Mouse (Mus musculus) liver, adult 2 months (tissue): Measurements from ENCODE around the gene Glt8d1. TPM values are rescaled to one million over a fixed set of nuclear protein-coding genes. Genes with fewer than 3 reads are reported as not detected.

Experiments used
- DNase-seq: peaks from one replicate; pipeline ENCODE4 v3.0.0-alpha.2; 2011; ENCODE audit warnings: low read depth, low spot score; ENCODE audit errors: extremely low read depth
- H3K27ac ChIP-seq: fragments of 200-500 bp; replicated peaks from 2 replicates; pipeline ENCODE4 v1.5.1; 2012; ENCODE audit warnings: low read depth, mild to moderate bottlenecking, control low read depth, inconsistent platforms, low read length; ENCODE audit not compliant: insufficient read depth
- H3K27me3 ChIP-seq: fragments of 200-500 bp; 2 replicates; pipeline ENCODE4 v1.6.1; 2012; ENCODE audit warnings: mild to moderate bottlenecking, moderate library complexity, low read length, inconsistent platforms; ENCODE audit not compliant: control insufficient read depth, insufficient read depth
- H3K36me3 ChIP-seq: fragments of 200-500 bp; 2 replicates; pipeline ENCODE4 v1.6.1; 2012; ENCODE audit warnings: low read length, inconsistent platforms; ENCODE audit not compliant: control insufficient read depth, insufficient read depth
- H3K4me1 ChIP-seq: fragments of 200-500 bp; 2 replicates; pipeline ENCODE4 v1.6.1; 2011; ENCODE audit warnings: low read length; ENCODE audit not compliant: control insufficient read depth, insufficient read depth
- H3K4me3 ChIP-seq: fragments of 200-500 bp; 2 replicates; pipeline ENCODE4 v1.5.1; 2011; ENCODE audit warnings: low read depth, mild to moderate bottlenecking, control low read depth, low read length, moderate library complexity; ENCODE audit not compliant: insufficient read depth
- H3K79me2 ChIP-seq: fragments of 200-500 bp; 2 replicates; pipeline ENCODE4 v1.6.1; 2012; ENCODE audit warnings: inconsistent platforms, mild to moderate bottlenecking, low read length, moderate library complexity; ENCODE audit not compliant: control insufficient read depth, insufficient read depth
- H3K9ac ChIP-seq: fragments of 200-500 bp; 2 replicates; pipeline ENCODE4 v1.6.1; 2012; ENCODE audit warnings: low read depth, mild to moderate bottlenecking, control low read depth, inconsistent platforms, low read length
- CTCF ChIP-seq: fragments of 200-500 bp; IDR thresholded peaks from 2 replicates; pipeline ENCODE4 v1.5.1; 2011; ENCODE audit warnings: low read depth, low read length, control low read depth
- POLR2A ChIP-seq: fragments of 200-500 bp; IDR thresholded peaks from 2 replicates; pipeline ENCODE4 v1.6.1; 2011; ENCODE audit warnings: low read length, control low read depth; ENCODE audit not compliant: insufficient read depth; ENCODE audit errors: extremely low read depth
- WGBS: fragments of 180-500 bp; shearing (Covaris S2); methylation state at CpG from one replicate; pipeline ENCODE4 v1.1.7; 2018; 5-methylcytosine and 5-hydroxymethylcytosine counted together
- polyA plus RNA-seq: library from polyadenylated mRNA; depleted of rRNA; stranded (reverse); fragments of >200 nt; gene quantifications from 2 replicates; pipeline ENCODE4 v1.2.3, GENCODE M21; 2012
- total RNA-seq: library from RNA; depleted of rRNA; stranded (reverse); fragments of >200 nt; gene quantifications from 2 replicates; pipeline ENCODE4 v1.2.3, GENCODE M21; 2014

Gene Glt8d1
- total and polyA plus RNA-seq, 2 experiments: 5.4 to 8.8 TPM

GRCm38 (mm10) chr14:31013928-31014327 lies 12.7 kb downstream of the Glt8d1 start:
- TF ChIP-seq CTCF (no peak), POLR2A (no peak)
- Histone ChIP-seq H3K36me3 (peaks cover 73% of the 10 kb centered on the region), H3K4me1 (peaks cover 2% of the 10 kb centered on the region), H3K4me3 (no peak overlapping the region), H3K9ac (no peak overlapping the region), H3K27me3 (no peaks in the 10 kb centered on the region), H3K27ac (no peak overlapping the region), H3K79me2 (no peaks in the 10 kb centered on the region)
- no peak for DNase-seq
- WGBS: 95% methylated on average over 2 of the region's 2 CpGs

GRCm38 (mm10) chr14:31016063-31016462 lies 14.9 kb downstream of the Glt8d1 start:
- TF ChIP-seq POLR2A (no peak), CTCF (no peak)
- H3K4me3 ChIP-seq: no peak overlapping the region
- no peak overlapping the region for H3K27ac ChIP-seq
- H3K36me3 ChIP-seq: peaks cover 60% of the 10 kb centered on the region
- no peak overlapping the region for H3K9ac ChIP-seq
- peaks cover 6% of the 10 kb centered on the region; the same call in 1 of the 2 replicates for H3K79me2 ChIP-seq
- DNase-seq: no peak
- peaks cover 6% of the 10 kb centered on the region for H3K4me1 ChIP-seq
- WGBS: 76% methylated on average over 1 of the region's 1 CpGs
- no peaks in the 10 kb centered on the region for H3K27me3 ChIP-seq

DNA sequence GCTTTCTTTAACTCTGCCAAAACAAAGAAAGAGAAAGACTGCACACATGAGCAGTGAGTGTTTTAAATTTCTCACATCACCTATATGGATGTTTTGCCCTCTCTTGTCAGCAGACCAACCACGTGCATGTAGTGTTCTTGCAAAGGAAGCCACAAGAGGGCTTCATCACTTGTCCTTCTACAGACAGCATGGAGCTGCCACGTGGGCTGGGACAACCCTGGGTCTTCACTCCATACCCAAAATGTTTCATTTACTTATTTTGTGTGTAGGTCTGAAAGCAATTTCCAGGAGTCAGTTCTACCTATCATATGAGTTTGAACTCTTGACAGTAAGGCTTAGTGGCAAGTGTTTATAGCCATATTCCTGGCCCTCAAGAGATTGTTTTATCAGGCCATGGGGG lies 16.7 kb downstream of the Glt8d1 start:
- H3K27ac ChIP-seq: 0 out of 2 replicates have a peak overlapping the region, but pooled peaks have one; percentile 77
- peak; percentile 22; the same call in 1 of the 2 replicates for TF ChIP-seq CTCF
- no peak for TF ChIP-seq POLR2A
- H3K27me3 ChIP-seq: no peaks in the 10 kb centered on the region
- peak overlapping the region; percentile 69; the same call in 1 of the 2 replicates for H3K4me3 ChIP-seq
- peak; percentile 35 for DNase-seq
- peaks cover 45% of the 10 kb centered on the region for H3K36me3 ChIP-seq
- 0% methylated on average over 2 of the region's 2 CpGs for WGBS
- peaks cover 9% of the 10 kb centered on the region for H3K4me1 ChIP-seq
- peak overlapping the region; percentile 71 for H3K9ac ChIP-seq
- peaks cover 6% of the 10 kb centered on the region; the same call in 1 of the 2 replicates for H3K79me2 ChIP-seq

DNA sequence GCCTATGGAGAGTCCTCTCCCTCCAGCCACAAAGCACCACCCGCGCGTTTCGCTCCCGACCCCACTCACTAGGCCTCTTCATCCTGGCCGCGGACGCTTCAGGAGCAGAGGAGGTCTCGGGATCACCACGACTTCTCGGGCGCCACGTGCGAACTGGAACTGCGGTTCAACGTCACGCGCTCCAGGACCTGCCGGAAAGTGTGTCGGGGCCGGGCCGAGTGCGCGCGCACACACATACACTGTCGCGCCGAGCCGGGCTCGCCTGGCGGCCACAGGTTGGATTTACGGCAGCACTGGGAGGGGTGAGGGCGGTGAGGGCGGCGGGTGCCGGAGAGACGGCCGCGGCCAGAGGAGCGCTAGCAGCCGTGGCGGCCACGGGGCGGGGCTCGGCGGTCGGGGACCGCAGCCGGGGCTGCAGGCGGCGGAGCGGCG lies 17.7 kb downstream of the Glt8d1 start, which contains the start of the genes Pbrm1 and Gnl3:
Pbrm1 (plus strand) TSS at position 279 of the 432 bp plus-strand sequence.
Gnl3 (minus strand) TSS at position 293 of the 432 bp plus-strand sequence.
- Histone ChIP-seq H3K4me1 (peaks cover 15% of the 10 kb centered on the region), H3K9ac (peak within 1 kb of the TSS; percentile 95), H3K27ac (peak within 1 kb of the TSS; percentile 94), H3K79me2 (peaks cover 6% of the 10 kb centered on the region; the same call in 1 of the 2 replicates), H3K36me3 (peaks cover 37% of the 10 kb centered on the region), H3K27me3 (no peaks in the 10 kb centered on the region), H3K4me3 (peak within 1 kb of the TSS; percentile 93)
- peak; percentile 59; the same call in 1 of the 2 replicates for TF ChIP-seq POLR2A
- TF ChIP-seq CTCF: no peak
- WGBS: under 1% methylated on average over 48 of the region's 53 CpGs
- peak; percentile 83 for DNase-seq

DNA sequence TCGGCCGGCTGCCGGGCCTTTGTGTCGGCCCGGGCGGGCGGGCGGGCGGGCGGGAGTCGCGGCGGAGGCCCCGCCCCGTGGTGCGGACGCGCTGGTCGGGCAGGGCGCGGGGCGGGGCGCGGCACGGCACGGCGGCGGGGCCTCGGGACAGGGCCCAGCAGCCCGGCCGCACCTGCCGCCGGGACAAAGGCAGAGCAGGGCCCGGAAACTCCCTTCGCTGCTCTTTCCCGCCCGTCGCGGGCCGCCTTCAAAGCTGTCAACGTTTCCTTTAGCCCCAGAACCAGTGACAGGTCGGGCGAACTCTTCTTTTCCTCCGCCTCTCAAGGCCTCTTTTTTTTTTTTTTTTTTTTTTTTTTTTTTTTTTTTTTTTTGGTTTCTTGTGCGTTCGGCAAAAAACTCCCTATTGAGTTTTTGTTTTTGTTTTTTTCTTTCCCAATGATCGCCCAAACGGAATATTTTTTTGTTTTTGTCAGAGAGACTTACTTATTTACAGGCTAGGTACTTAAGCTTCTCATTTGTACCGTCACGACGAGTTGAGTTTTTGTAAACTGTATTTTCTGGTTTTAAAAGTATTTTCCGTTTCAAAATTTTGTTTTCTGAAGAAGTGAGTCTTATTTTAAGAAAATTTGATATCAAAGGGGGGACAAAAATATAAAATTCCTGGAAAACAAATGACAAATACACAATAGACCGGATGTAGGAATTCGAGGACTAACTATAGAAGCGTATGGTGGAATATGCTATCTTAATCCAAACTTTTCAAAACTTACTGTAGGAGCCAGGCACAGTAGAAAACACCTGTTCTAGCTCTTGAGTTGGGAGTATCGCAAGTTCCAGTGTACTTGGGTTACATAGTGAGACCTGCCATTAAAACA lies 18.4 kb downstream of the Glt8d1 start:
- Histone ChIP-seq H3K27me3 (no peaks in the 10 kb centered on the region), H3K36me3 (peaks cover 33% of the 10 kb centered on the region), H3K79me2 (peaks cover 6% of the 10 kb centered on the region; the same call in 1 of the 2 replicates), H3K4me1 (peaks cover 17% of the 10 kb centered on the region), H3K27ac (peak overlapping the region; percentile 94), H3K4me3 (peak overlapping the region; percentile 93), H3K9ac (peak overlapping the region; percentile 95)
- WGBS: 8% methylated on average over 39 of the region's 56 CpGs
- peak; percentile 65 for DNase-seq
- TF ChIP-seq CTCF (no peak), POLR2A (peak; percentile 73)

DNA sequence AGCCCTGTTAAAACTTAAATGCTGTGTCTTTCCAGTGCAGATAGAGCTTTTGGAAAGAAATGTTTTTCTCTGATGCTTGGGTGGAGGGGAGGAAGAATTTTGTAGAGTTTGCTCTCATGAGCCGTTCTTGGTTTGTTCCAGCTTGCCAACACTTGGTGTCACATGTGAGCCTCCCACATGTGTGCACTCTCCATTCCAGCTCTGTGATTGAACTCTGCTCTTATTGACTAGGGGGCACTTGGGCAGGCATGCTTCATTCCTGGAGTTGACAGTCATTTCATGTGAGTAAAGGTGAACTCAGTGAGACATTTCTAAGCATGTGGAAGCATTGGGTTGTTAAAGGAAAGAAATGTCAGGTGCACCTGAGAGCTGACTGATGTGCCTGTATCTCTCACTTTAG lies 21.4 kb downstream of the Glt8d1 start:
- H3K36me3 ChIP-seq: peaks cover 28% of the 10 kb centered on the region
- peaks cover 6% of the 10 kb centered on the region; the same call in 1 of the 2 replicates for H3K79me2 ChIP-seq
- no peaks in the 10 kb centered on the region for H3K27me3 ChIP-seq
- no peak overlapping the region for H3K4me3 ChIP-seq
- 10% methylated on average over 1 of the region's 1 CpGs for WGBS
- no peak overlapping the region for H3K9ac ChIP-seq
- peak; percentile 92 for DNase-seq
- peaks cover 19% of the 10 kb centered on the region for H3K4me1 ChIP-seq
- TF ChIP-seq POLR2A (no peak), CTCF (0 out of 2 replicates have a peak, but pooled peaks have one; percentile 14)
- H3K27ac ChIP-seq: peak overlapping the region; percentile 94
